Mouse (Mus musculus) gonadal fat pad, adult 2 months (tissue): ENCODE measurements around the gene Gm17581. TPM values are rescaled to one million over a fixed set of nuclear protein-coding genes. Genes with fewer than 3 reads are reported as not detected.
"Not testable (repeated sequence)": the region's sequence is repeated elsewhere in the genome, so short reads cannot be mapped to it uniquely, and the experiment has no call there.

Experiments
- DNase-seq: peaks from one replicate; pipeline ENCODE4 v3.0.0-alpha.2; 2012; ENCODE audit warnings: low read depth
- polyA plus RNA-seq: library from polyadenylated mRNA; depleted of rRNA; stranded (reverse); fragments of >200 nt; gene quantifications from 2 replicates; pipeline ENCODE4 v1.2.3, GENCODE M21; 2012; rRNA removed

The Gm17581 gene
- not detected in 2 replicates for polyA plus RNA-seq

DNA sequence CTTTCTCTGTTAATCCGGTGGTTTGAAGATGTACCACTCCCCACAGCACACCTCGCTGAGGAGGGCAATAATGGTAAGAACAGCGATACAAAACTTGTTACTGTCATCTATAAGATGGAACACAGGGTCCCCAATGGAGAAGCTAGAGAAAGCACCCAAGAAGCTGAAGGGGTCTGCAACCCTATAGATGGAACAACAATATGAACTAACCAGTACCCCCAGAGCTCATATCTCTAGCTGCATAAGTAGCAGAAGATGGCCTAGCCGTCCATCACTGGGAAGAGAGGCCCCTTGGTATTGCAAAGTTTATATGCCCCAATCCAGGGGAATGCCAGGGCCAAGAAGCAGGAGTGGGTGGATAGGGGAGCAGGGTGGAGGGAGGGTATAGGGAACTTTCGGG is at the start of gene Gm17581:
TSS of gene Gm17581 (minus strand) at position 101 of the 400 bp plus-strand sequence.
- not testable (repeated sequence) for DNase-seq

DNA sequence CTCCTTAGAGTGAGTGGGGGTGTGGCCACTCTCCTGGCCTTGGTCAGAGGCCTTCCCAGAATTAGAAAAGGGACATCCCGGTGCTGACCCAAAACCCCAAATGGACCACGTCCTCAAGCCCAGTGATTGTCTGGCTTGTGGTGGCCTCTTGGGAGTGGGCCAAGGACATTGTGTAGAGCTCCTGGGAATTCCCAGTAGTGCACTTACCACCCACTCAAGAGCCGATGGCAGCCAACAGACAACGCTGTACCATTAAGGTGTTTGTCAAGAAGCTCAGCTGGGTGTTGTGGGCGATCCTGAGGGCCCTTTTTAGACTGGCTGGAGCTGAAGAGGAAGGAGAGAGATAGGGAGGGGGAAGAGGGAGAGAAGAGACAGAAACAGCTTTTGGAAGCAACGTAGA is 48.9 kb upstream of the Gm17581 start:
- no peak for DNase-seq

DNA sequence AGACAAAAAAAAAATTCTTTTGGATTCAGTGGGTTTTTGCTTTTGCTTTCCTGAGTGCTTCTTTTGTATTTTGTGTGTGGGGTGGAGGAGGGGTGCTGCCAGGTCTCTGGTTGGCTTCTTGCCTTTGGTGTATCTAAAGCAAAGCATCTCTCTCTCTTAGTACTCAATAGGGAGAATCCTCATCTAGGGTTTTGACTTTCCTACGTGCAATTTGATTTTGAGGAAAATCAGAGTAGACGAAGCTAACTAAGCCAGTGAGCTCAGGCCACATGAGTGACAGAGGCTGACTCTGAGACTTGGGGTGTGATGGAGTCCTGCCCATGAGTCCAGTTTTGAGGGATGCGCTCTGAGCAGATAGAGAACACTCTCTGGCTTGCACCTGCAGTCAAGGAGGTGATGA is 43.8 kb upstream of the Gm17581 start:
- no peak for DNase-seq

DNA sequence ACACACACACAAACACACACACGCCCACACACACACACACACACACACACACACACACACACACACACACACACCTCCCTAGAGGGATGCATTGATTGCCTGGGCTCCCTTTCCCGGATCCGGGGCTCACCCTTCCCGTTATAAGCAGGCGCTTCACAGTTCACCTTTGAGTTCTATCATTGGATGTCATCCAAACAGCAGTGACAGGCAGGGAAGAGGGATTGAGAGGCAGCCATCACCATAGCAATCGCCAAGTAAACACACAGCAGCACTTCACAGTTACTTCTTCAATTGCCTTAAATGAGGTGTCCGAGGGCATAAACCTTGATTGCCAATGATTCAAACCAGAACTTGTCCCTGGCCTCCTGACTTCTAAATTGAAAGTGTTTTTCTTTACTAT is 43.4 kb upstream of the Gm17581 start:
- DNase-seq: no peak

DNA sequence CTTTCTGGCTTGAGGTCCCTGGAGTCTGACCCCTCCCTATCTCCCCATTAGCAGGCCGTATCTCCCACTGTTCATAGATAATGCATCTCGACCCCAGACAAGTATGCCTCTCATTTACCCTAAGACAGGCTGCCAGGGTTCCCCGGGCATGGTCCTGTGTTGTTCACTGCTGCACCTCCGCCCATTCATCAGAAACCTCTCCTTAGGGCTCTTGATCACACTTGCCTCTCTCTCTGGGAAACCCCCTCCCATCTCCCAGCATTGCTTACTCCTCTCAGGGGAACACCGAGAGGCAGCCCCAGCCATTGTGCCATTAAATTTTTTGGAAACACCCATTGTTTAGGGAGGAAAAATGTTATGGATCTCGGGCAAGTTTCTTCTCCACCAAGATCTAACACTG is 42.3 kb upstream of the Gm17581 start:
- DNase-seq: no peak

DNA sequence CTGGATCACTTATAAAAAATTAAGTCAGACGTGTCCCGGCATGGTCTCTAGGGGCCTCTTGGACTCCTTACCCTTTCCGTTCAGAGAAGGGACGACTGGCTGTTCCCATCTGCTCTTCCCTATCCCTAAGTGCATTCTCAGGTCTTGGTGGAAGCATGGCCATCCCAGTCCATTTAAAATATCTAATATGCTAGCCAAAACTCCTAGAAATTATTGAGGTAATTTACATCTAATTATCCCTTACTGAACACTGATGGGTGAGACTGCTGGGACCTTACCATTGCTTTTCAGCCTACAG is 42.0 kb upstream of the Gm17581 start:
- no peak for DNase-seq

DNA sequence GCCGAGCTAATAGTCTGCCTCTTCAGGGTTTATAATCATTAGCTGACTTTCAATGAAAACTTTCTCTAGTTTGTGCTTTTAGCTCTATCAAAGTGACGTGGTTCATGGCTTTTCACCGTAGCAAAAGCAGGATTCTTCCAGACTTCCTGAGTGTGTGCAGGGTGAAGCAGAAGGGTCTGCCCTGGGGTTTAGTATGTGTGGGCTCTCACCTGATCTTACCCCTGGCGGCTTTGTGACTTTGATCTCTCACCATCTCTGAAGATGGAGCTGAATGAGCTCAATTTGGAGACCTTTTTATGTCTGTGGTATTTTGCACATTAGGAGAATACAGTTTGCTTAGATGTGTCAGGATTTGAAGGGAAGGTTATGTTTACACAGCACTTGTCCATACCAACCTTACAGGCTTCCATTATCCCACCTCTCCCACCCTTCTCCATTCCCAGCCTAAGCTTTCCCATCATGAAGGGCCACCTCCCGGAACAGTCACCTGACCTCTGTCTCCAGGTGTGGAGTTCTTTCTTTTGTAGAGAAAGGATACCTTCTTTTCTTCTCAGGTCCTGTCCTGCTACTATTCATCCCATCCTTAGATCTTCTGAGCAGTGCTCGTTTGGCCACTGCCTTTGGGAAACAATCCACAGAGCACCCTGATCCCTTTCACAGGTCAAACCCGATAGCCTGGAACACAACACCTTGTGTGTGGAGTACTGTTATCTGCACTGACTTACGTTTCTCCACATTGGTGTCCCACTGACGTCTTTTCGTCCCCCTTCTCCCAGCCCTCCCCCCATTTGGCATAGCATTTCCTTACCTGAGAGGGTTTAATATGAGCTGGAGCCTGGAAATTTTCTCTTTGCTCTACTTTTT is 41.4 kb upstream of the Gm17581 start:
- DNase-seq: no peak

DNA sequence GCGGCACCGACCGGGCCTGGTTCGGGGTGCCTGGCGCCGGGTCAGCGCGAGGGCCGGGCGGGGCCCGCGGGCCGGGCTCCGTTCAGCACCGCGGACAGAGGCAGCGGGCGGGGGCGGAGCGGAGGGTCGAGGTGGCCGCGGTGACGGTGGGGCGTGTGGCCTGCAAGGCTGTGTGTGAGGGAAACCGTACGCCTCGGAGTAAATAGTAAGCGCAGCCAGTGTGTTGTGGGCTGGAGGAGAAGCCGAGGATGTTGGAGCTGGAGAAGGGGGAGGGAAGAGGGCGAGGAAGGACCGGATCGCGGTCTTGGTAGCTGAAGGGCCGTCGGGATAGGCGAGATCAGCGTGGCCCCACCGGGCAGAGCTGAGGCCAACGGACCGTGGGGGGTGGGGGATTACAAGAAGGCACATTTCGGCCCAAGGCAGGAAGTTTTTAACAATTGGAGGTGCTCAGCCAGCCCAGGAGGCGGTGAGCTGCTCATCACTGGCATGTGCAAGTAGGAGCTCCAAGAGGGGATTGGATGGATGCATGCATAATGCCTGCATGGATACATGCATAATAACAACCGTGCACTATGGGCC is 40.1 kb upstream of the Gm17581 start:
- no peak for DNase-seq

DNA sequence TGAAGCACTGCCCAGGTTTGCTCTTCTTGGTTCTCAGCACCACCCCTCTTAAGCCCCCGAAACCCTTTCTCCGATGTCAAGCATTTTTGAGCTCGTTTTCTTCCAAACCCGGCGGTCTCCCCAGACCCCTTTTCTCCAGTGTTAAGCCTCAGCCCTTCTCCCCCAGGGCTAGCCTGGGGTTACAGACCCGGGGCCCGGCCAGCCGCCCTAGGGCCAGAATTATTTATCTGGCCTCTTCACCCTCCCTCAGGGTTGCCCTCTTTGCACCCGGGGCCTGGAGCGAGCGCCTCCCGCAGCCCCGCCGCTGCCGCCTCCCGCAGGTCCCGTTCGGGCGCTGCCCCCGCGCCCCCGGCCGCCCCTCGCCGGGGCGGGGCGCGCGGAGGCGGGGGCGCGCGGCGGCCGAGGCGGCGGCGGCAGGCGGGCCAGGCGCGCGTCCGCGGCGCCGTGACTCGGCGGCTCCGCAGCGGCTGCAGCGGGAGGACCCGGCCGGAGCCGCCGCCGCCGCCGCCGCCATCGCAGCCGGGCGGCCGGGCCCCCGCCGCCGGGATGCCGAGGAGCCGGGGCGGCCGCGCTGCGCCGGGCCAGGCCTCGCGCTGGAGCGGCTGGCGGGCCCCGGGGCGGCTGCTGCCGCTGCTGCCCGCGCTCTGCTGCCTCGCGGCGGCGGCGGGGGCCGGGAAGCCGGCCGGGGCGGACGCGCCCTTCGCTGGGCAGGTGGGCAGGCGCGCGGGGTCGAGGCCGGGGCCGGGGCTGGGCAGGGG is 39.4 kb upstream of the Gm17581 start, which contains the start of gene Mmp24:
TSS of gene Mmp24 (plus strand) at position 416 of the 758 bp plus-strand sequence.
- DNase-seq: no peak

DNA sequence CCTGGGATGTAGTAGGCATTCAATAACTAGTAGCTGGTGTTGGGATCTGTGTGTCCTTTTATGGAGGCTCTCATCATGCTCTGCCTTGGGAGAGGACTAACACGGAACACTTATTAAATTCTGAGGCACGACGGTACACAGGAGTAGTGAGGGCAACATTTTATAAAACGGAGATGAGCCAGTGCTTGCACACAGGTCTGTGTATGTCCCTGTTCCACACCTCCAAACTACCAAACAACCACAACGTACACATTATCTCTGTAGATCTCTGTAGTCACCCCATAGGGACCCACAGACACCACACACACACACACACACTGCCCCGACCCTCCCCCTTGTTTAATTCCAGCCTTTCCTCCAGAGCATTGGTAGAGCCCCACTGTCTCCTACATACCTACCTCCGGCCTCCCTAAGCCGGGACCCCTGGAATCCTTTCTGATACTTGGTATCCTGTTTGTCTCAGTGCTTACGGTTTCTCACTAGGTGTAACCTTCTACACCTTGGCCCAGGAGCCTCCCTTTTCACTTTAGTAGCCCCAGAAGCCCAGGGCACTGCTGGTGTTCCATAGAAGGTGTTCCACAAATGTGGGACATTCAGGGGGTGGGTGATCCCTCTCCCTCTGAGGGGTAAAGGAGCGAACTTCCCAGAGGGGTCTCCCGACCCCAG is 38.7 kb upstream of the Gm17581 start:
- no peak for DNase-seq

DNA sequence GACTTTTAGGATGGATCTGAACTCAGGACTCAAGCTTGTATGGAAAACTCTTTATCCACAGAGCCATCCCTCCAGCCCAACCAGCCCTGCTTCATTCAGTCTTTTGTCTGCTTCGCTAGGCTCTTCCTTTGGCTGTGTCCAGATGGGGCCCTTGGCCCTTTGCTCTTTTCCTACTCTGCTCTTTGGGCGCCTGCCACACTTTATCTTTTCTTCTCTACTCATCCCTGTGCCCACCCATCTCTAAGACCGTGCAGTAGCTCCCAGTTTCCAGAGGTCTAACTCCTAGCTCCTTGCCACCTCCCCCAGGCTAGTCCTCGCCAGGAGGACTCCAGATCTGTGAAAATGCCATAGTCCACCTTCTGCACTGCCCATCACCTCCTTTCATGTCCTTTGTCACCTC is 38.0 kb upstream of the Gm17581 start:
- no peak for DNase-seq

DNA sequence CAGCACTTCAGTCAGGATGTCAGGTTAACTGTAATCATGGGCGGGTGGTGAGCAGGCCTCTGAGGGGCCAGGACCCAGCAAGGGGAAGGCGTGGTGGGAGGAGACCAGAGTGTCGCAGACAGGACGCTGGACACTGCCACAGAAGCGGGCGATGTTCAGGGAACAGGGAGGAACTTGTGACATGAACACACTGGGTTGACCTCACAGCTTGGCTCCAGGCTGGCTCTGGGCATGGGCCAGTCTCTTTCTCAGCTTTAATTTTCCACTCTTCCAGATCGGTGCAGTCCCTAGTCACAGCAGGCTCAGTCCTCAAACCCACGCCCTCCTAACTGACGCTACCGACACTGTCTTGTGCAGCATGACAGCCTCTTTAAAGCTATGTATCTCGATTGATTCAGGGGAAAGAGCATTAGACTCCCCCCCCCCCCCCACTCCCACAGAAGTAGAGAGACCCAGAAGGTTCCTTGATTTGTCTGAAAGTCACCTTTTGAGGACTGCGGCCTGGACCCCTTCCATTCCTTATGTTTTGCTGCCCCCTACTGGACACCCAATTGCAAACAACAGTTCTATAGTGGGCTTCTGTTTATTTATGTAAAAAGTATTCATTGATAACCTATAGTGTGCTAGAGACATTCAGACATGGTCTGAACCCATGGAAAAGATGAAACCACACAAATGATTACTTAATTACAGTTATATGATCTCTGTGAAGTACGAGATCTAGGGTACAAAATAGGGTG is 29.2 kb upstream of the Gm17581 start:
- no peak for DNase-seq

DNA sequence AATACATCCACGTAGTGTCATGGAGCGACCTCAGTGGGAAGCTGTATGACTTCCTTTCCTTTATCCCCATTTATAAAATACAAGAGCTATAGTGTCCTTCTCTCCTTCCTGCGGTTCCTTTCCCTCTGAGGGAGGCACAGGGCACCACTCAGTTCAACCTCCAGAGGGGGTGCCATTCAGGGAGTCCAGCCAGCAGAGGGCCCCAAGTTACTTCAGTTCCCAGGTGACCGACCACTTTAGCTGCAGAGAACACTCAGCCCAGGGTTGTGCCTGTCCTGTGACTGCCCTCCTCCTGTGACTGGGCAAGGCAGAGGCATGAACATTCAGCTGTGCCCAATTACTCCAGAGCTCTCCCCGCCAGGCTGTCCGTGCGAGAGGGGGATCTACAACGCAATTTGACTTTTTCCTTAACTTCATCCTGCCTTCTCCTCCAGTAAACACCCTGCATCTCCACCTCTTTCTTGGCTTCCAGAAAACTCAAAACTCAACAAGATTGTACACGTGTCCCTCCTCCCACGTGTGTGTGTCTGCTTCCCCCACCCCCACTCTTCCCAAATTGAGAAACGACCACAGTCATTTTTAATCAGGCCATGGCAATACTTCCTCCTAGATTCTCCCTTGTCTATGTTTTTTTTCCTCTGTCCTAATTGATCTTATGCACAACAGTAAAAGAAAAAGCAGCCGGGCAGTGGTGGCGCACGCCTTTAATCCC is 21.3 kb upstream of the Gm17581 start:
- DNase-seq: no peak

DNA sequence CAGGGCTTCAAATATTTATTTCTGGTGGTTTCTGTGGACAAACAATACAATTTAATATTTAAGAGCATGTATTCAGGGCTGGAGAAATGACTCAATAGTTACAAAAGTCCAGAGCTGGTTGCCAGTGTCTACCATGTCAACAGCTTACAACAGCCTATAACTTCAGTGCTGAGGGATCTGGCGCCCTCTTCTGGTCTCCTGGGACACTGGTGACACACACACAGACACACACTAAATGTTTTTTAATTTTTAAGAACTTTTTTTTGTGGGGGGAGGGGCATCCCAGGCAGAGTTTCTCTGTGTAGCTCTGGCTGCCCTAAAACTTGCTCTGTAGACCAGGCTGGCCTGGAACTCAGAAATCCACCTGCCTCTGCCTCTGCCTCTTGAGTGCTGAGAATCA is 20.1 kb upstream of the Gm17581 start:
- no peak for DNase-seq

DNA sequence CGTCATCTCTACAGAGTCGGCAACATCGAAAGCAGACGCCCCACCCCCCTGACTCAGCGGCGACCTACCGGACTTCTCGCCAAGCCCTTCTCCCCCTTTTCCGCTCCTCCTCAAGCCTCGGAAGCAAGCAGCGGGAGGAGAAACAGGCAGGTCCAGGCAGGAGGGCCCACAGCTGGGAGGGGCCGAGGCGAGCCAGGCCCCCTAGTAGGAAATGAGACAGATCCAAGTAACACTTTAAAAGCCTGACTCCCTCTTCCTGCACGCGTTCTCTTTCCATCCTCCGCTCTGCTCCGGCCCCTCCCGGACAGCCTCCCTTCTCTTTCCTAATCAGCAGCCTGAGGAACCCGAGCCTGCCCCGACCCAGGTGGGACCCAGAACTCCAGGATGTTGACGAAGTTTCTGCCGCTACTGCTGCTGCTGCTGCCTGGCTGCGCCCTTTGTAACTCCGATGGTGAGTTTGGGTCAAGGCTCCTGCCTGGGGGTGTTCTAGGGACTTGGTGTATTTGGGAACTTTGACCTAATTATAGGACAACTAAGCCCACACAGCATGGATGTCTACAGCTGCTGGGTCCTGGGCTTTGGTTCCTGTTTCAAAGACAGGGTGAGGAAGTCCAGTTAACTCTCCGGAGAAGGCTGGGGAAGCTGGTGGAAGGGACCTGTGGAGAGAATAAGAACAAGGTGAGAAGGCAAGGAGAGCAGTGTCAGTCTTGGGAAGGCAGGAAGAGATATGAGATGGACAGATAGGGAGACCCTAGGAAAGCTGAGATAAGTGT is 15.5 kb upstream of the Gm17581 start, which contains the start of gene Procr:
TSS of gene Procr (plus strand) at position 104 of the 773 bp plus-strand sequence.
- no peak for DNase-seq

DNA sequence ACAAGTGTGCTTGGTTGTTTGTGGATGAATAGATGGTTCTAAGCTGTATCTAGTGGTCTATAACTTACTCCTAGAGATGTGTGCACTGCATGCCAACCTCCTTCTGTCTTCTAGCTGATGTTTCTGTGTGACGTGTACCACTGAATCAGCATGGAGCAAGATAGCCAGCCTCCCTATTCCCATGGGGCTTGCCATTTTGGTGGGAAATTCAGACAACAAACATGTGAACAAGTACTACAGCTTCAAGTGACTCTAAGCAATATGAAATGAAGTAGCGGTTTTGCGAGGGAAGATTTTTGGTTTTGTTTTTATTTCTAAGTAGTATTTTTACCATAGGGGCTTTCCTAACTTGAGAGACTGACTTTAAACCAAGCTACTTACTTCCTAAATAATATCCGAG is 13.7 kb upstream of the Gm17581 start:
- no peak for DNase-seq

DNA sequence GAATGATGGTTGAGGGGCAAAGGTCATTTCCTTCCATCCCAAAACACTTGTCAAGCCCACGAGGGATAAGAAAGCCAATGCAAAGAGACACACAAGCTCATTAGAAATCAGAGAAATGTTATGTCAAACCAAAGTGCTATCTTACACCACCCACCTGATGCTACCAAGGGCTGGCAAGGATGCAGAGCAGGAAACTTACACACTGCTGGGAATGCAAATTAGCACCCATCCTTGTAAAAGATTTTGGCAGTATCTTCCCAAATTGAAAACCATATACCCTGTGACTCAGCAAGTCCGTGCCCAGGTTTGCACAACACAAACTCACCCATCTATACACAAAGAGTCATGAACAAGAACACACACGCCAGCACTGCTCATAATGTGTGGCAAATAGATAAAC is 9.8 kb upstream of the Gm17581 start:
- no peak for DNase-seq

DNA sequence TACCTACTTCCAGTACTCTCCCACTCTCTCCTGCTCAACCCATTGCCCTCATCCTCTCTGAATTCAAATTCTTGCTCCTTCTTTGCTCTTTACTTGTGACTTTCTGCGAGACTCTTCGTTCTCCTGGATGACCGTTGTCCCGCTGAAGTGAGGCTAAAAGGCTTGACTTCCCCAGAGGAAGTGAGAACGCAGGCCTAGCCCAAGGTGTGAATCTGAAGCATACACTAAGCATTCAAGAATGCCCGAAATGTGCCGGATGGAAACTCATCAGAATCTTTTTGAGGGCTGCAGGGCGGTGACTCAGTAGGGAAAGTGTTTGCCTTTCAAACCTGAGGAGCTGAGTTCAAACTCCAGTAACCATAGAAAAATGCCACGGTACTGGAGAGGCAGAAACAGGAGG is 7.7 kb upstream of the Gm17581 start:
- no peak for DNase-seq

DNA sequence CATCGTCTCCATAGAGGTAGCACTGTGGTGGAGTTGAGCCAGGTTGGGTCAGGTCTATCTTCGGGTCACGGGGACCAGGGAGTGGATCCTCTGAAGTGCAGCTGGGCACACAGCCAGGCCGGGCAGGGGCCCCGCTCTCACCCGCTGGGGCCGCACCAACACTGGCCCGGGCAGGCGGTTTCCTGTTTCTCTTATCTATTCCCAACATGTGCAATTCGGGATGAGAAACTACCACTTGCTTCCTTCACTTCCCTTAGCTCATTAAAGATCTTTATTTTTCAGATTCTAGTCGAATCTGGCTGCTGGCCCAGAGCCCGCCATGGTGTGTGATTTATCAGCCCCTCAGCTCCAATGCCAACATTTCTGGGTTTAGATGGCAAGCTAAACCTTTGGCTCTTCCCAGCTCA is 7.3 kb upstream of the Gm17581 start:
- no peak for DNase-seq

DNA sequence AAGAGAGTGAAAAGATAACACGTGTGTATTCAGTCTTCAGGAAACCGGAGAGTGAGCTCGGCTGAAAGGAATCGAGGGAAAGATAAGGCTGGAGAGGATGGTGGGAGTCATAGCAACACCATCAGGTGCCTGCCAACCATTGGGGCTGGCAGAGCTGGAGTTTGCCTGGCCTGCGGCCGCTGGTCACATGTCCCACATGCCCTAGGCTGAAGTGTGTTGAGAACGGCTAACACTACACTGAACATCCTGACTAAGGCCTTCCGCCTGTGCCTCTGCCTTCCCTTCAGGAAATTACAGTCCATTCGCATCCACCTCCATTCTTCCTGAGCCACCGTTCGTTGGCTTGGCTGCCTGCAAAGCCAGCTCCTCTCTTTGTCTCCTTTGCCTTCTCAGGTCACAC is 6.5 kb upstream of the Gm17581 start:
- DNase-seq: no peak
